Mouse (Mus musculus): Measurements from ENCODE around the gene Chmp4b. TPM values are rescaled to one million over a fixed set of nuclear protein-coding genes. Genes with fewer than 3 reads are reported as not detected.

The Chmp4b gene
- polyA plus RNA-seq, 1 experiment from 2014 or later: 28.0 TPM

- WGBS: 45% methylated on average over 3 of the region's 3 CpGs
- no peaks in the 10 kb centered on the region for H3K36me3 ChIP-seq
- H3K4me1 ChIP-seq: peaks cover 59% of the 10 kb centered on the region
- no peaks in the 10 kb centered on the region for H3K9me3 ChIP-seq
- ATAC-seq (ENCODE audit: low FRiP score, low read depth): no peak
- H3K27ac ChIP-seq: no peak overlapping the region
- H3K27me3 ChIP-seq: no peaks in the 10 kb centered on the region
- H3K9ac ChIP-seq: no peak overlapping the region; the same call in 1 of the 2 replicates
- H3K4me3 ChIP-seq: no peak overlapping the region
- no peak overlapping the region for H3K4me2 ChIP-seq (replicated peaks)
Measured at GRCm38 (mm10) chr2:154711701-154712100, 60.2 kb downstream of the Chmp4b start.

- WGBS: 32% methylated on average over 5 of the region's 5 CpGs
- 0 out of 2 replicates have a peak, but pooled peaks have one; percentile 24 for ATAC-seq (ENCODE audit: low FRiP score, low read depth)
- Histone ChIP-seq H3K27ac (no peak overlapping the region; the same call in 1 of the 2 replicates), H3K4me1 (peaks cover 59% of the 10 kb centered on the region), H3K4me2 (replicated peaks) (no peak overlapping the region), H3K4me3 (no peak overlapping the region), H3K27me3 (no peaks in the 10 kb centered on the region), H3K9ac (no peak overlapping the region), H3K9me3 (no peaks in the 10 kb centered on the region), H3K36me3 (no peaks in the 10 kb centered on the region)
Measured at GRCm38 (mm10) chr2:154712271-154712677, 60.8 kb downstream of the Chmp4b start.

- Histone ChIP-seq H3K4me3 (no peak overlapping the region), H3K27ac (no peak overlapping the region), H3K36me3 (no peaks in the 10 kb centered on the region), H3K4me2 (replicated peaks) (no peak overlapping the region), H3K27me3 (no peaks in the 10 kb centered on the region), H3K9me3 (no peaks in the 10 kb centered on the region), H3K9ac (no peak overlapping the region), H3K4me1 (peaks cover 52% of the 10 kb centered on the region)
- whole genome bisulfite sequencing: 57% methylated on average over 5 of the region's 6 CpGs
- no peak for ATAC-seq (ENCODE audit: low FRiP score, low read depth)
Measured at GRCm38 (mm10) chr2:154713083-154713482, 61.6 kb downstream of the Chmp4b start.

GRCm38 (mm10) chr2:154713964-154714363 lies 62.5 kb downstream of the Chmp4b start:
- H3K27ac ChIP-seq: peak overlapping the region; percentile 79
- ATAC-seq (ENCODE audit: low FRiP score, low read depth): no peak
- WGBS: 42% methylated on average over 3 of the region's 3 CpGs

GRCm38 (mm10) chr2:154716586-154716985 lies 65.1 kb downstream of the Chmp4b start:
- ATAC-seq (ENCODE audit: low FRiP score, low read depth): no peak
- peaks cover 48% of the 10 kb centered on the region for H3K4me1 ChIP-seq
- no peak overlapping the region for H3K4me2 ChIP-seq (replicated peaks)
- 84% methylated on average over 4 of the region's 4 CpGs for WGBS
- H3K27me3 ChIP-seq: no peaks in the 10 kb centered on the region
- H3K4me3 ChIP-seq: no peak overlapping the region
- H3K36me3 ChIP-seq: no peaks in the 10 kb centered on the region
- no peak overlapping the region for H3K9ac ChIP-seq
- H3K9me3 ChIP-seq: no peaks in the 10 kb centered on the region
- H3K27ac ChIP-seq: no peak overlapping the region

More at GRCm38 (mm10) chr2:154713964-154714363, 62.5 kb downstream of the Chmp4b start:
- Histone ChIP-seq H3K4me2 (replicated peaks) (no peak overlapping the region), H3K4me3 (no peak overlapping the region), H3K9me3 (no peaks in the 10 kb centered on the region), H3K27me3 (no peaks in the 10 kb centered on the region), H3K9ac (no peak overlapping the region), H3K4me1 (peaks cover 51% of the 10 kb centered on the region), H3K36me3 (no peaks in the 10 kb centered on the region)

- Histone ChIP-seq H3K9ac (no peak overlapping the region), H3K36me3 (no peaks in the 10 kb centered on the region), H3K4me3 (no peak overlapping the region), H3K4me1 (peaks cover 43% of the 10 kb centered on the region), H3K9me3 (no peaks in the 10 kb centered on the region), H3K4me2 (replicated peaks) (no peak overlapping the region), H3K27me3 (no peaks in the 10 kb centered on the region), H3K27ac (no peak overlapping the region; the same call in 1 of the 2 replicates)
- no peak for ATAC-seq (ENCODE audit: low FRiP score, low read depth)
Measured at GRCm38 (mm10) chr2:154717081-154717480, 65.6 kb downstream of the Chmp4b start.

GRCm38 (mm10) chr2:154718855-154719556 lies 67.5 kb downstream of the Chmp4b start:
- Histone ChIP-seq H3K4me1 (peaks cover 31% of the 10 kb centered on the region), H3K27ac (no peak overlapping the region), H3K4me2 (replicated peaks) (no peak overlapping the region), H3K27me3 (no peaks in the 10 kb centered on the region), H3K9ac (no peak overlapping the region), H3K9me3 (no peaks in the 10 kb centered on the region), H3K4me3 (no peak overlapping the region), H3K36me3 (no peaks in the 10 kb centered on the region)
- no peak for ATAC-seq (ENCODE audit: low FRiP score, low read depth)
- 76% methylated on average over 12 of the region's 12 CpGs for WGBS

GRCm38 (mm10) chr2:154720315-154720714 lies 68.8 kb downstream of the Chmp4b start:
- Histone ChIP-seq H3K27ac (no peak overlapping the region), H3K4me3 (no peak overlapping the region), H3K27me3 (no peaks in the 10 kb centered on the region), H3K9ac (no peak overlapping the region), H3K4me1 (peaks cover 19% of the 10 kb centered on the region), H3K9me3 (no peaks in the 10 kb centered on the region), H3K36me3 (no peaks in the 10 kb centered on the region), H3K4me2 (replicated peaks) (no peak overlapping the region)
- 70% methylated on average over 2 of the region's 2 CpGs for WGBS
- ATAC-seq (ENCODE audit: low FRiP score, low read depth): no peak

GRCm38 (mm10) chr2:154723473-154723872 lies 72.0 kb downstream of the Chmp4b start:
- H3K36me3 ChIP-seq: no peaks in the 10 kb centered on the region
- ATAC-seq (ENCODE audit: low FRiP score, low read depth): no peak
- H3K9ac ChIP-seq: no peak overlapping the region
- no peak overlapping the region for H3K4me2 ChIP-seq (replicated peaks)
- WGBS: 73% methylated on average over 4 of the region's 4 CpGs
- no peaks in the 10 kb centered on the region for H3K27me3 ChIP-seq
- no peak overlapping the region for H3K4me3 ChIP-seq
- H3K4me1 ChIP-seq: peaks cover 6% of the 10 kb centered on the region; the same call in 1 of the 2 replicates
- H3K27ac ChIP-seq: no peak overlapping the region
- no peaks in the 10 kb centered on the region for H3K9me3 ChIP-seq

- H3K27me3 ChIP-seq: no peaks in the 10 kb centered on the region
- H3K36me3 ChIP-seq: no peaks in the 10 kb centered on the region
- H3K9ac ChIP-seq: no peak overlapping the region
- no peaks in the 10 kb centered on the region for H3K9me3 ChIP-seq
- ATAC-seq (ENCODE audit: low FRiP score, low read depth): no peak
- H3K4me1 ChIP-seq: peaks cover 45% of the 10 kb centered on the region
- H3K27ac ChIP-seq: no peak overlapping the region
- no peak overlapping the region for H3K4me3 ChIP-seq
- WGBS: 34% methylated on average over 3 of the region's 3 CpGs
- H3K4me2 ChIP-seq (replicated peaks): no peak overlapping the region
Measured at GRCm38 (mm10) chr2:154729737-154730136, 78.2 kb downstream of the Chmp4b start.

- no peak overlapping the region for H3K27ac ChIP-seq
- H3K9ac ChIP-seq: no peak overlapping the region
- no peaks in the 10 kb centered on the region for H3K9me3 ChIP-seq
- H3K4me3 ChIP-seq: no peak overlapping the region
- ATAC-seq (ENCODE audit: low FRiP score, low read depth): no peak
- no peaks in the 10 kb centered on the region for H3K36me3 ChIP-seq
- no peak overlapping the region for H3K4me2 ChIP-seq (replicated peaks)
- H3K4me1 ChIP-seq: peaks cover 56% of the 10 kb centered on the region
- 72% methylated on average over 3 of the region's 3 CpGs for WGBS
- no peaks in the 10 kb centered on the region for H3K27me3 ChIP-seq
Measured at GRCm38 (mm10) chr2:154730841-154731240, 79.3 kb downstream of the Chmp4b start.

- Histone ChIP-seq H3K27me3 (no peaks in the 10 kb centered on the region), H3K9me3 (no peaks in the 10 kb centered on the region), H3K36me3 (no peaks in the 10 kb centered on the region), H3K9ac (no peak overlapping the region), H3K4me2 (replicated peaks) (no peak overlapping the region), H3K4me1 (peaks cover 58% of the 10 kb centered on the region), H3K27ac (peak overlapping the region; percentile 48; the same call in 1 of the 2 replicates), H3K4me3 (no peak overlapping the region)
- 33% methylated on average over 2 of the region's 2 CpGs for WGBS
- ATAC-seq (ENCODE audit: low FRiP score, low read depth): no peak
Measured at GRCm38 (mm10) chr2:154731916-154732315, 80.4 kb downstream of the Chmp4b start.

Measured in limb, embryonic 13.5 days (tissue).